Mouse (Mus musculus) liver, adult 2 months (tissue): ENCODE data around the gene Fignl1.

ENCODE experiments used
- CTCF ChIP-seq: fragments of 200-500 bp; IDR thresholded peaks from 2 replicates; pipeline ENCODE4 v1.5.1; 2011; ENCODE audit warnings: low read depth, low read length, control low read depth
- POLR2A ChIP-seq: fragments of 200-500 bp; IDR thresholded peaks from 2 replicates; pipeline ENCODE4 v1.6.1; 2011; ENCODE audit warnings: low read length, control low read depth; ENCODE audit not compliant: insufficient read depth; ENCODE audit errors: extremely low read depth

GRCm38 (mm10) chr11:11752859-11753258 is 55.9 kb downstream of the Fignl1 start:
- no peak for TF ChIP-seq POLR2A
- TF ChIP-seq CTCF: no peak
